Mouse (Mus musculus) MEL (cell line): Measurements from ENCODE around the gene Naa38. TPM values are rescaled to one million over a fixed set of nuclear protein-coding genes. Genes with fewer than 3 reads are reported as not detected.

Experiments used
- DNase-seq: peaks from one replicate; pipeline ENCODE4 v3.0.0; 2011; ENCODE audit warnings: low read depth, low spot score
- H3K27ac ChIP-seq: 2 replicates; pipeline ENCODE4 v1.5.1; 2012; ENCODE audit warnings: low read depth, mild to moderate bottlenecking, control low read depth, low read length, moderate library complexity; ENCODE audit not compliant: control insufficient read depth
- H3K27me3 ChIP-seq, 2 experiments: fragments of 150-350 bp in 1 of 2; sonication (generic) in 1 of 2; 2 replicates each; pipeline ENCODE4 v1.6.1; 2012; ENCODE audit warnings: low read length in 2 of 2, mild to moderate bottlenecking in 2 of 2, improper control_type of control experiment in 1 of 2, moderate library complexity in 1 of 2; ENCODE audit not compliant: insufficient read depth in 2 of 2, control insufficient read depth in 1 of 2
- H3K36me3 ChIP-seq, 2 experiments: 2 replicates each; pipeline ENCODE4 v1.6.1; 2012 to 2014; ENCODE audit warnings: low read length in 2 of 2, improper control_type of control experiment in 1 of 2, inconsistent platforms in 1 of 2, mild to moderate bottlenecking in 1 of 2; ENCODE audit not compliant: insufficient read depth in 2 of 2, control insufficient read depth in 1 of 2
- H3K4me1 ChIP-seq, 2 experiments: fragments of 150-350 bp in 1 of 2; sonication (generic) in 1 of 2; 2 replicates each; pipeline ENCODE4 v1.6.1; 2012; ENCODE audit warnings: low read length in 2 of 2, improper control_type of control experiment in 1 of 2, mild to moderate bottlenecking in 1 of 2; ENCODE audit not compliant: insufficient read depth in 2 of 2, control insufficient read depth in 1 of 2
- H3K4me3 ChIP-seq, 2 experiments: fragments of 150-350 bp in 1 of 2; sonication (generic) in 1 of 2; 2 replicates each; pipeline ENCODE4 v1.5.1; 2012; ENCODE audit warnings: low read depth in 2 of 2, low read length in 2 of 2, mild to moderate bottlenecking in 2 of 2, moderate library complexity in 2 of 2, control low read depth in 1 of 2, improper control_type of control experiment in 1 of 2; ENCODE audit not compliant: control insufficient read depth in 1 of 2, insufficient read depth in 1 of 2
- H3K79me2 ChIP-seq: 2 replicates; pipeline ENCODE4 v1.6.1; 2012; ENCODE audit warnings: mild to moderate bottlenecking, low read length, moderate library complexity; ENCODE audit not compliant: control insufficient read depth, poor library complexity, insufficient read depth
- H3K9ac ChIP-seq: 2 replicates; pipeline ENCODE4 v1.6.1; 2012; ENCODE audit warnings: low read depth, mild to moderate bottlenecking, control low read depth, low read length, moderate library complexity; ENCODE audit not compliant: control insufficient read depth, poor library complexity, severe bottlenecking
- H3K9me3 ChIP-seq: fragments of 150-350 bp; sonication (generic); replicated peaks from 2 replicates; pipeline ENCODE4 v1.6.1; 2012; ENCODE audit warnings: mild to moderate bottlenecking, low read length, improper control_type of control experiment, moderate library complexity; ENCODE audit not compliant: insufficient read depth
- BHLHE40 ChIP-seq: IDR thresholded peaks from 2 replicates; pipeline ENCODE4 v1.6.1; 2012; ENCODE audit warnings: low read depth, mild to moderate bottlenecking, inconsistent platforms, low read length, improper control_type of control experiment, borderline replicate concordance
- CHD1 ChIP-seq: IDR thresholded peaks from 2 replicates; pipeline ENCODE4 v1.6.1; 2012; ENCODE audit warnings: low read depth, mild to moderate bottlenecking, inconsistent platforms, low read length, improper control_type of control experiment
- CHD2 ChIP-seq: IDR thresholded peaks from 2 replicates; pipeline ENCODE4 v1.6.1; 2011; ENCODE audit warnings: low read length, improper control_type of control experiment
- E2F4 ChIP-seq: IDR thresholded peaks from 2 replicates; pipeline ENCODE4 v1.6.1; 2011; ENCODE audit warnings: low read depth, low read length, improper control_type of control experiment, borderline replicate concordance
- EP300 ChIP-seq, 2 experiments: IDR thresholded peaks; 2 replicates each; pipeline ENCODE4 v1.6.1; 2011; ENCODE audit warnings: improper control_type of control experiment in 2 of 2, low read length in 2 of 2, low read depth in 1 of 2, mild to moderate bottlenecking in 1 of 2
- ETS1 ChIP-seq: IDR thresholded peaks from 2 replicates; pipeline ENCODE4 v1.6.1; 2012; ENCODE audit warnings: low read depth, mild to moderate bottlenecking, inconsistent platforms, low read length, improper control_type of control experiment, moderate library complexity
- GABPA ChIP-seq: IDR thresholded peaks from 2 replicates; pipeline ENCODE4 v1.6.1; 2012; ENCODE audit warnings: low read depth, mild to moderate bottlenecking, inconsistent platforms, low read length, improper control_type of control experiment, moderate library complexity
- GATA1 ChIP-seq: IDR thresholded peaks from 2 replicates; pipeline ENCODE4 v1.6.1; 2011; ENCODE audit warnings: low read depth, low read length, improper control_type of control experiment
- MAFK ChIP-seq: IDR thresholded peaks from 2 replicates; pipeline ENCODE4 v1.6.1; 2011; ENCODE audit warnings: low read depth, mild to moderate bottlenecking, low read length, improper control_type of control experiment, borderline replicate concordance
- MAX ChIP-seq: IDR thresholded peaks from 2 replicates; pipeline ENCODE4 v1.6.1; 2011; ENCODE audit warnings: low read length, improper control_type of control experiment
- MEF2A ChIP-seq: IDR thresholded peaks from 2 replicates; pipeline ENCODE4 v1.6.1; 2014; ENCODE audit warnings: low read depth, mild to moderate bottlenecking, inconsistent platforms, low read length, improper control_type of control experiment; ENCODE audit not compliant: poor library complexity, insufficient replicate concordance, severe bottlenecking; ENCODE audit errors: extremely low read depth
- MXI1 ChIP-seq: IDR thresholded peaks from 2 replicates; pipeline ENCODE4 v1.6.1; 2011; ENCODE audit warnings: mild to moderate bottlenecking, low read depth, low read length, improper control_type of control experiment
- MYB ChIP-seq: IDR thresholded peaks from 2 replicates; pipeline ENCODE4 v1.6.1; 2011; ENCODE audit warnings: mild to moderate bottlenecking, low read depth, low read length, improper control_type of control experiment
- MYC ChIP-seq: IDR thresholded peaks from 2 replicates; pipeline ENCODE4 v1.6.1; 2011; ENCODE audit warnings: low read depth, mild to moderate bottlenecking, low read length, improper control_type of control experiment, moderate library complexity
- NELFE ChIP-seq: IDR thresholded peaks from 2 replicates; pipeline ENCODE4 v1.6.1; 2011; ENCODE audit warnings: low read depth, low read length, improper control_type of control experiment
- NRF1 ChIP-seq: IDR thresholded peaks from 2 replicates; pipeline ENCODE4 v1.6.1; 2014; ENCODE audit warnings: low read depth, mild to moderate bottlenecking, inconsistent platforms, low read length, improper control_type of control experiment, moderate library complexity; ENCODE audit not compliant: poor library complexity, insufficient read depth, severe bottlenecking
- RAD21 ChIP-seq: IDR thresholded peaks from 2 replicates; pipeline ENCODE4 v1.6.1; 2011; ENCODE audit warnings: mild to moderate bottlenecking, low read depth, low read length, improper control_type of control experiment
- RCOR1 ChIP-seq: IDR thresholded peaks from 2 replicates; pipeline ENCODE4 v1.6.1; 2012; ENCODE audit warnings: low read depth, mild to moderate bottlenecking, inconsistent platforms, low read length, improper control_type of control experiment
- SMC3 ChIP-seq: IDR thresholded peaks from 2 replicates; pipeline ENCODE4 v1.6.1; 2011; ENCODE audit warnings: low read depth, low read length, improper control_type of control experiment
- TAL1 ChIP-seq: IDR thresholded peaks from 2 replicates; pipeline ENCODE4 v1.6.1; 2012; ENCODE audit warnings: mild to moderate bottlenecking, inconsistent platforms, low read length, moderate library complexity, mixed read lengths
- TBP ChIP-seq: IDR thresholded peaks from 2 replicates; pipeline ENCODE4 v1.8.0; 2011; ENCODE audit warnings: low read depth, low read length, improper control_type of control experiment
- TCF12 ChIP-seq: IDR thresholded peaks from 2 replicates; pipeline ENCODE4 v1.6.1; 2014; ENCODE audit warnings: low read depth, mild to moderate bottlenecking, inconsistent platforms, low read length, improper control_type of control experiment, moderate library complexity
- UBTF ChIP-seq: IDR thresholded peaks from 2 replicates; pipeline ENCODE4 v1.6.1; 2012; ENCODE audit warnings: low read depth, mild to moderate bottlenecking, inconsistent platforms, low read length, improper control_type of control experiment, moderate library complexity, borderline replicate concordance; ENCODE audit not compliant: insufficient read depth
- USF2 ChIP-seq, 2 experiments: IDR thresholded peaks; 2 replicates each; pipeline ENCODE4 v1.6.1; 2011 to 2012; ENCODE audit warnings: improper control_type of control experiment in 2 of 2, low read length in 2 of 2, borderline replicate concordance in 1 of 2, inconsistent platforms in 1 of 2, low read depth in 1 of 2, mild to moderate bottlenecking in 1 of 2; ENCODE audit not compliant: insufficient read depth in 1 of 2
- ZC3H11A ChIP-seq: IDR thresholded peaks from 2 replicates; pipeline ENCODE4 v1.6.1; 2012; ENCODE audit warnings: low read depth, mild to moderate bottlenecking, inconsistent platforms, low read length, improper control_type of control experiment
- polyA plus RNA-seq, 2 experiments: library from polyadenylated mRNA; stranded (reverse) in 1 of 2; unstranded in 1 of 2; fragments of >175 nt in 1 of 2; fragments of >200 nt in 1 of 2; gene quantifications; 2 replicates each; pipeline versions ENCODE4 v1.2.1 to v1.2.4; 2012; ENCODE audit warnings: low replicate concordance in 2 of 2, low read depth in 1 of 2; ENCODE audit not compliant: insufficient read length in 2 of 2, insufficient read depth in 1 of 2, missing spikeins in 1 of 2
- total RNA-seq: library from RNA; depleted of rRNA; stranded (reverse); fragments of 300-350 nt; gene quantifications from 2 replicates; pipeline ENCODE4 v1.2.3, GENCODE M21; 2012

Gene Naa38
- total and polyA plus RNA-seq, 3 experiments: 173 to 190 TPM; not detected in 1

GRCm38 (mm10) chr11:69381356-69381755 lies 13.9 kb upstream of the Naa38 start:
- DNase-seq: no peak
- H3K79me2 ChIP-seq: no peaks in the 10 kb centered on the region
- H3K4me1 ChIP-seq: no peaks in the 10 kb centered on the region
- H3K27ac ChIP-seq: no peak overlapping the region
- no peak overlapping the region for H3K9ac ChIP-seq
- no peaks in the 10 kb centered on the region for H3K9me3 ChIP-seq
- no peaks in the 10 kb centered on the region for H3K27me3 ChIP-seq
- TF ChIP-seq MEF2A (no peak), BHLHE40 (no peak), CHD1 (no peak), MAX (no peak), EP300 (IDR thresholded peaks at IDR 0.05; ENCODE audit: low read depth in 1 of 2, low read length in 2 of 2) (no peak), SMC3 (no peak), RCOR1 (no peak), CHD2 (no peak), MYC (no peak), MYB (no peak), NRF1 (no peak), TAL1 (no peak), TCF12 (no peak), TBP (no peak), E2F4 (no peak), GATA1 (no peak)
- H3K4me3 ChIP-seq: no peak overlapping the region
- H3K36me3 ChIP-seq: no peaks in the 10 kb centered on the region

GRCm38 (mm10) chr11:69382478-69383105 lies 12.7 kb upstream of the Naa38 start:
- DNase-seq: no peak
- H3K36me3 ChIP-seq: no peaks in the 10 kb centered on the region
- no peaks in the 10 kb centered on the region for H3K79me2 ChIP-seq
- H3K4me1 ChIP-seq: no peaks in the 10 kb centered on the region
- no peaks in the 10 kb centered on the region for H3K9me3 ChIP-seq
- H3K27ac ChIP-seq: no peak overlapping the region
- no peaks in the 10 kb centered on the region for H3K27me3 ChIP-seq
- H3K9ac ChIP-seq: no peak overlapping the region
- no peak overlapping the region for H3K4me3 ChIP-seq
- TF ChIP-seq MEF2A: no peak
- no peak for TF ChIP-seq MXI1
- TF ChIP-seq RAD21: no peak
- TF ChIP-seq ZC3H11A: no peak
- no peak for TF ChIP-seq MYB
- no peak for TF ChIP-seq TCF12
- no peak for TF ChIP-seq GABPA
- no peak for TF ChIP-seq RCOR1
- TF ChIP-seq MAFK: no peak
- no peak for TF ChIP-seq MAX
- TF ChIP-seq USF2 (IDR thresholded peaks at IDR 0.05; ENCODE audit: borderline replicate concordance in 1 of 2, insufficient read depth in 1 of 2, low read depth in 1 of 2, low read length in 2 of 2): no peak
- no peak for TF ChIP-seq ETS1
- no peak for TF ChIP-seq UBTF
- no peak for TF ChIP-seq NELFE
